Mouse (Mus musculus) frontal cortex, postnatal 10 days (tissue): ENCODE data around the gene Ispd.

Experiments
- DNase-seq, 2 experiments: peaks; one replicate each; pipeline ENCODE4 v3.0.0; 2022; ENCODE audit warnings: low spot score in 2 of 2, mixed read lengths in 1 of 2

Gene Ispd

DNA sequence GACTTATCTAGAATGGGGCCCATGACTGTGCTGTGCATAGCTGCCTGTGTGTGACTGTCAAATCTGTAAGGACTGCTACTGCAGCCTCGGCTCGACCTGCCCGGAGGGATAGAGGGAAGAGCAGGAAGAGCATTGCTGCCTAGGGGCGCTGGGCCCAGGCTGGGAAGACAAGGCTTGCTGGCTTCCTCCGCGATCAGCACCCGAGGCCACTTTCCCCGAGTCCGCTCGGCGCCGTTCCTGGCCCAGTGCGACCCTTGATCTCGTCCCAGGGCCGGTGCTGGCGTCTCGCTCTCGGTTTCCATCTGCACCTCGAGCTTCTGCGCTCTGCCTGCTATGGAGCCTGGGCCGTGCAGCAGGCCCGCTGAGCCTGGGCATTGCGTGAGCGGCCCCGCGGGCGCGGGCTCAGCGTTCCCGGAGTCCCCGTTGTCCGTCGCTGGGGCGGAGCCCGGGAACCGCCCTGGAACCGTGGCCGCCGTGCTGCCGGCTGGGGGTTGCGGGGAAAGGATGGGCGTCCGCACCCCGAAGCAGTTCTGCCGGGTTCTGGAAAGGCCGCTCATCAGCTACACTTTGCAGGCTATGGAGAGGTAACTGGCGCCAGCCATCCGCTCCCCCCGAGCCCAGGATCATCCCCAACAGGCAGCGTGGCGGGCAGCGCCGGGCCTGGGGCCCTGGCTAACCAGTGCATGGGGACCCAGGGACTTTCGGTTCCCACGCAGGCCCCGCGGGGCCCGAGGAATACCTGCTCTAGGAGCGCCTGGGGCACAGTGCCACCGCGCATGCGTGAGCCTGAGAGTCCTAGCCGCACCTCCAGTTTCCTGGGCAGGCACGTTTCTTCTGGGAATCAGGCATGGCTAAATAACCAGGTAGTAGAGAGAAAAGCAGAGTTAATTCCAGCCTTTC, at the start of gene Ispd, which contains the start of gene D630036H23Rik:
TSS of gene Ispd (plus strand) at position 10 of the 900 bp plus-strand sequence.
TSS of gene D630036H23Rik (minus strand) at position 741 of the 900 bp plus-strand sequence.
- DNase-seq: peak; percentile 70 to 82

DNA sequence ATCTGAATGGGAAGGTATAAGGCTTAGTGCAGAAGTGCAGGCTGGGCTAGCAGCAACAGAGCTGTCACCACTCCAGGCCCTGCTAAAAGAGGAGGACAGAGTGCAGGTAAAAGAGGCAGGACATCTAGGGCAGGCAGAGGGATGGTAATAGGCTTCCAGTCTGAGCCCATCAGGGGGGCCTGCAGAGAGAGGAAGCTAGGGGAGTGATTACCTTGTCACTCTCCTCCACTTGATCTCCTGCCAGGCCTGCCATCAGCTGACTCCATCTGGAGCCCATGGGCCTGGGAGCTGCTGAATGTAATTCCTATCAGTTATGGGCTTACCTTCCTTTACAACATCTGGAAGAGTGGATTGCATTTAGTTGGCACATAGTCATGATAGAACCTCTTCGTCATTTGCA, 48.6 kb upstream of the Ispd start:
- DNase-seq: no peak

DNA sequence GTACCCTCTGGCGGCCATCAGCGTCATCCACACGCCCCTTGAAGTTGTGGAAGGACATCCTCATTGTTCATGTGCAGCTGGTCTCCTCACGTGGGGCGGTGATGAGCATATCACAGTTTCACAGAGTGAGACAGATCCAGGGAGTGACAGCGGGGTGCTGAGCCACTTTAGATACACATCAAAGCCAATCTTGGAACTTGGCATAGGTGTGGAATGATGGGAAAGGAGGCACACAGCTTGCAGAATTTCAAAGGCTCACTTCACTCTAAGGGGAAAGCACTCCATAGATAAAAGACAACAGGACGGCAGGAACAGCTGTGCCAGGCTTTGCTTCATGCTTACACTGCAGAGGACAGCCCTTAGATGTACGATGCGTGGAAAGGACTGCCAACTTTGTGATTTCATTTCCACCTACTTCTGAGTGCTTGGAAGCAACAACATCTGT, 47.4 kb upstream of the Ispd start:
- peak in 1 of 2 experiments; percentile 16 for DNase-seq

DNA sequence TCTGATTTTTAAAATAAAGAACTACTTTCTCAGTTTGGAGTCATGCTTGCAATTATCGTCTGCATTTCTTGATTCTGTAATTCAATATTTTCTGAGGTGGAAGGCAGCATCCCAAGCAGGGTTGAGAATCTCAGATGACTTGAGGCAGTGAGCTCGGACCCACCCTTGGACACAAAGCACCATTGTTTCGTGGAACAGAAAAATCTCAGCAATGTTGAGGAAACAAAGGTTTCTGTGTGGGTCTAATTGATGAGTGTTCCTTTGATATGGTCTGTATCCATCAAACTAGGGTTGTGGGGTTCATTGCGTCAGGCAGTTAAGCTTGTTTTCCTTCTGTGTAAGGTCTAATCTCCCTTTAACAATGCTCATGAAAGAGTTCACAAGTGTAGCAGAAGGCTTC, 37.1 kb upstream of the Ispd start:
- DNase-seq: no peak

DNA sequence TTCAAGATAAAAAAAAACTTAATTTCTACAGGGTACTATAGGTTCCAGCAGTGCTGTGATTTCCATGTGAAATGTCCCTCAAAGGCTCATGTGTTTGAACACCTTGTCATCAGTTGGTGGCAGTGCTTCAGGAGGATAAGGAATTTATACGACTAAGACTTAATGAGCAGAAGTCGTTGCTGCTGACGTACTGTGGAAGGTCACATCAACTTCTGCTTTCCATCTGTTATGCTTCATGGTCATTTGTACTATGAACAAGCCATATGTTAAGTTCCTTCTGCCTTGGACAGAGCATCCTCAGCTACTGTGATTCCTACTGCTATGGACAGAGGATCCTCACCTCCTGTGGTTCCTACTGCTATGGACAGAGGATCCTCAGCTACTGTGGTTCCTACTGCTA, 21.2 kb upstream of the Ispd start:
- DNase-seq: no peak

DNA sequence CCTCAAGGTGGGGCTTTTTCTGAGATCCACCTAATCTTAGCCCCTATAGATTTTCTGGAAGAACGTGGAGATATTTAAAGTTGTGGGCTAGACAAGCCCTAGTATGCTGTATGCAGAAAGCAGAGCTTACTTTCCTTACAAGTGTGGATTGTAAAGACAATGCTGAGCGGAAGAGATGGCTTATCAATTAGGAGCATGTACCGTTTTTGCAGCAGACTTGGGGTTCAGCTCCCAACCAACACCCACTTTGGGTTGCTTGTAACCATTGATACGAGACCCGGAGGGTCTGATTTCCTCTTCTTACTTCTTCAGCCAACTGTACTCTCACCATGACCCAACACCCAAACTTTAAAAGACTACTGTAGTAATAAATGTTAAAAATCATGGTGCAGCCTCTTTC, 20.6 kb upstream of the Ispd start:
- DNase-seq: no peak

DNA sequence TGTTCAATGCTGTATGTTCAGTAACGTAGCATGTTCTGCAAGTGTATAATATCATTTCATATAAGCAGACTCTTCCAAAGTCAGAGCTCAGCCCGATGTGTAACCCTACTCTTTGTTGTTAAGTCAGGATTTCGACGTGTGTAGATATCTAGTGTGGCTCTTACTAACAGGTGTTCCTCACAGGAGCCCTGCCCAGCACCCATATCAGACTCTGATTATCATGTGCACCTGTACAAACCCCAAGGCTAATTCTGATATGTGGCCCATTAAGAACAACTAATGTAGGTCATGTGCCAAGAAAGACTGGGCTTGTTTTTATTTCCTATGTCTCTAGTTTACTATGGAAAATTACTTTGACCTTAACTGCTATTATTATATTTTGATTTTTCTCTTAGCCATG, 17.2 kb upstream of the Ispd start:
- no peak for DNase-seq

DNA sequence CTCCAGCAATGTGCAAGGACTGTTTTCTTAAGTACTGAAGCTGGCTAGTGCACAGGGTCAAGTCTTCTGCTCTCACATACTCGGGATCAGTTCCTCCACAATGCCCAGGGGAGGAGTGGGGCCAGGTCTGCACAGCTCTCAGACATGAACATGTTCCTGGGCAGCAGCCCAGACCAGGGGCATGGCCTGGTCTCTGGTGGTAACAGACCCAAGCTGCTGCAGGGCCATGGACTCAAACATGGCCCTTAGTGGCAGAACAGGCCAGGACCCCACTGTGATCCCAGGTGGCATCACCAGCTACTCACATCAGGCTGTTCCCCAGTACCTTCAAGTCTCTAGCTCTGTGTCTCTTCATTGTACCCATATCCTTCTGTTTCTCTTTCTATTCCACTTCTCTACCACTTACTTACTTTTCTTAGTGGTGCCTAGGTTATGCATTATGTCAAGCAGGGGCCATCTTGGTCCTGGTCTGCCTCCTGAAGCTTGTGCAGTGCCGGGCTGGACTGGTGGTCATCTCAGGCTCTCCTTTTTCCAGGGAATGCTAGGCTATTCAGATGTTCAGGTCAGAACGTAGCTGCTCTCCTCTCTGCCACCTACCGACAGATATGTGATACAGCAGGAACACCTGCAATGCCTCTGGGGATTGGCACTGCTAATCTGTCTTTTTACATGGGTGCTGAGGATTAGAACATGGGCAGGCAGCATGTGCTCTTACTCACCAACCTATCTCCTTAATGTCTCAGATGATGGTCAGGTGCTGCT, 7.8 kb upstream of the Ispd start:
- DNase-seq: no peak

DNA sequence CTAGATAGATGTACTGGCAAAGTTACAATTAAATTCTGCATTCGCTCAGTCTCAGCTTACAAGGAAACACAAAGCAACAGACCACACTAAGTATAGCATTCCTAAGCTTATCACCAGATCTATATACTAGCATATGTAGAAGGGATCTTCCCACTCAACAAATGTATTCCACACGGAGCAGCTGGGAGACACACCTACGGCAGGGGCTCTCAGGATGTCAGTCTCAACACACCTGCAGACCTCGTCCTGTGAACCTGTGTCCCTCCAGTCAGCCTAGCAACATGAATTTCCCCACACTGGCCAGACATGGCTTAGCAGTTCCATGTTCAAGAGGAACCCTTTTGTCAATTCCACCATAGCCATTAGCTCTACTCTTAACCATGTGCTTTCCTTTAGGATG, 4.9 kb upstream of the Ispd start:
- DNase-seq: peak in 1 of 2 experiments; percentile 10

DNA sequence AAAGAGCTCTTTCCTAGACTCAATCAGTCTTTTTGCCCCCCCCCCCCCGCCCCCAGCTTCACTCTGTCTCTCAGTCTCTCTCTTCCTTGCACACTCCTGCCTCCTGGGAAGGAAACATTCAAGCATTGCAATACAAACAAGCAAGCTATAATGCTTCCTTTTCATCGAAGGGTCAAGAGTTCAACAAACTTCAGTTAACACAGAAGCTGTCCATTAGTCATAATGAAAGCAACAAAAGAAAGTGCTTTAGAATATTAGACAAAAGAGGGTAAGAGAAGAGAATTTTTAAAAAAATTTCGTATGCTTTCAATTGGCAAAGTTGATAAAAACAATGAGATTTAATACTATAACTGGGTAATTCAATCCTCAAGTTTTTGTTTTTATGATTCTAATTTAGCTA, 996 bp upstream of the Ispd start:
- no peak for DNase-seq

DNA sequence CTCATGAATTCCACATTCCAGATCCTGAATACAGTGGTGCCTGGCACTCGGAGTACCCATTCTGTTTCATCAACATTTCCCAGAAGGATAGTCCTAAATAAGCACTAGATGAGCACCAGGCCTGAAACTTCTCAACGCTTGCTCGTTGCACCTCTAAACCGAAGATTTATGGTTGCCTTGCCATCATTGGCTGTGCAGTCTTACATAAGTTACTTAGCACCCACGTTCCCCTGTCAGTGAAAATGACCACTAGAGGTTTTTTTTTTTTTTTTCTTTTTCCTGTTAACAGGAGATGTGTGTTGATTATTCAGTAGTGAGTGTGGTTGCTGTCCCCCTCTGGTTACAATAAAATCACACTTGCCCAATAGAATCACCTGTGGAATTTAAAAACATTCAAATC, 444 bp upstream of the Ispd start:
- DNase-seq: no peak

DNA sequence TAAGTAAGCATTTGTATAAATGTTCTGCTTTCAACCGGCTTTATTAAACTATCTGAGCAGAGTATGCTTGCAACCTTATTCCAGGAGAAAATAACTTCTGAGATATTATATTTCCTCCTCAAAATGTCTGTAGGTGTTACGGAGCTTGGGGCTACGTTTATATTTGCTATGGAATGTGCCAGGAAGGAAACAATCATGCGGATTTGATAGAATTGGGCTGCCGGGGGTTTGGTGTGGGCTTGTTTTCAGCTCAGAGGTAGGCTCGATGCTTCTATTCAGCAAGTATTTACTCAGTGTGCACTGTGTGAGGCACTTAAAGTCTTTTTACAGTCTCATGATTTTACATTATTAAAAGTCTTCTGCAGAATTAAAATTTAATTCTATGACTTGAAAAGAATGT, 4.1 kb downstream of the Ispd start:
- DNase-seq: no peak

DNA sequence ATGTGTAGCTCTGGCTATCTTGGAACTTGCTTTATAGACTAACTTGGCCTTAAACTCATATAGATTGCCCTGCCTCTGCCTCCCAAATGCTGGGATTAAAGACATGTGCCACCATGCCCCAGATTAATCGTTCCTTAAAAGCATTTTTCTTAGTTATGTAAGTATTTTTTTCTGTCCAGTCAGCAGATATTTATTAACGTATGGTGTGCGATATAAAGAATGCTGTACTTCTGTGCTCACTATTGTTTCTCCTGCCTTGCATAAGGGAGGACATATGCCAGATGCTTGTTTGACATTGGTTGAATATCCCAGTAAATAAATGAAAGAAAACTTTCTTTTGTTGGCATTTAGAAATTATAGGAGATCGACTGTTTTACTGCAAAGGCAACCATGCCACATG, 5.7 kb downstream of the Ispd start:
- no peak for DNase-seq

DNA sequence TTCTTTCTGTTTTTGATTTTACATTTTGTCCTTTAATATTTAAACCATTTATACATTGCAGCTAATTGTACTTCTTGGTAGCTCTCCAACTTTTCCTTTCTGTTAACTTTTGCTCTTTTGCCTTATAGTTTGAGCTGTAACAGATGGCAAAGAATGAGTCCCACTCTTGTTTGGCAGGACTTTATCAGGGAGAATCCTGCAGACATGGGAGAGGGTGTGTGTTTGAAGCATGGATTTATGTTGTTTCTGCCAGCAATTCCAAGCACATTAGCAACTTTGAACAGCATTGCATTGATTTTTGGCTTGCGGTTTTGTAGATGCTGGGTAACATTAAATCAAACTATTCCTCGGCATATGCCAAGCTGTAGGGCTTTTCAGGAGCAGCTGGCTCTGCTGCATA, 13.9 kb downstream of the Ispd start:
- DNase-seq: no peak

DNA sequence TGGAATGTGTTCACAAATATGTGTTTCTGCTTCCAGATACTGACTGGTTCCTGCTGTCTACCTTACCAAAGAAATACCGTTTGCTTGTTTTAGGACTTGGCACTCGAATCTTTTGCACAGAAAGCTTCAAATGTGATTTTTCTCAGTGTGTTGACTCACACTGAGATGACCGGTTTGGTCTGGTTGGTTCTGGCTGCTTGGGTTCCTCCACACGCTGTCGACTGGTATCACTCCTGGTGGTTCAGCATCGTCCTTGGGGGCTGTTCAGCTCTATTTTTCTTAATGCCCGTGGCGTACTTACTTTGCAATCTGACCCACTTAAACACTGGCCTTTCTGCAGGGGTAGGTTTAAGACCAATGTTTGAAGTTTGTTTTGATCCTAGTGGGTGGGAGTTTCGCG, 42.4 kb downstream of the Ispd start:
- DNase-seq: no peak

DNA sequence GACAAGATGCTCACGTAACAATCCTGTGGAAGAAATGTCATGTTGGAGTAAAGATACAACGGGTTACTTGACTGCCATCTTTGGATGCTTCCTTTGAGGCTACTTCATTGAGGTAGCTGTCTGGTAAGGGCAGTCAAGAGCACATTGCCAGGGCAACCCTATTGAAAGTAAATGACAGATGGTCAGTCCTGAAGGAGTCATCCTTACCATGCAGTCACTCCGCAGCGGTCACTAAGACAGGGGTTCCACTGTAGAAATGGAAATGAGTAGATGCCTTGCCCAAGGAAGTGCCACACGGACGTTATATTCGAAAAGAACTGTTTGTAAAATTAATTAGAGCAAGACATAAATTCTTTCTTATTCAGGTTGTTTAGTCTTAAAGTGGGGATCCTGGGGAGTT, 44.0 kb downstream of the Ispd start:
- no peak for DNase-seq

DNA sequence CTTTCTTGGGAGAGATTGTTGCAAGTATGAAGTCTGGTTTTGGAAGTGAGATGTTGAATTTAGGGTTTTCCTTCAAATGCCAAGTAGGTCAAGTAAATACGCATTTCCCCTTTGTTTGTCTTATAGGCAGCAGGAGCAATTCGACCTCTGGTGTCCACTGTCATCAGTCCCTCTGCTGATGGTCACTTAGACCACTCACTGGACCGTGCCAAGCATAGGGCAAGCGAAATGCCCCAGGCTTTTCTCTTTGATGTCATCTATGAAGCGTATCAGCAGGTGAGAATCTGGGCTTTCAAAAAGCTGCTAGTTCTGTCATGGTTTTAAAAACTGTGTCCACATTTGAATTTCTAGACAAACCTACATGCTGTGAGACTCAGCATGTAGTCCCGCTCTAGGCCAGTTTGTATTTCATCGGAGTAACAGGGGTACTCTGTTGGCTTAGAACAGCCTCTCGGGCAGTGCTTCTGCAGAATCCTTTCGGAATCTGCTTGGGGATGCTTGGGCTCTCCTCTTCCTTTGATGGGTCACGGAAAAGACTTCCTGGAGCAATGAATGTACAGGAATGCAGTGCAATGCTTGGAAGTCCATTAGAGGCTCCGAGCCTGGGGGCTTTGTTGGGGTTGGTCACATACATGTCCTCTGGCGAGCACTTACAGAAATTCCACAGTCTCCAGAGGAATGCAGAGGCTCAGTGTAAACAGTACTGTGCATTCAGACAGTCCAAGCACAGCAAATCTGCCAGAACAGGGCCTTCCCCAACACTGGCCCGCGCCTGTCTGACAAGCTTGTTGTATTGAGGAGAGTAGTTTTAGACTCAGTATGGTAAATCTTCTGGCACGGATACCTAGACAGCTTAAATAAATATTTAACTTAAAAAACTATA, 45.2 kb downstream of the Ispd start:
- DNase-seq: no peak

DNA sequence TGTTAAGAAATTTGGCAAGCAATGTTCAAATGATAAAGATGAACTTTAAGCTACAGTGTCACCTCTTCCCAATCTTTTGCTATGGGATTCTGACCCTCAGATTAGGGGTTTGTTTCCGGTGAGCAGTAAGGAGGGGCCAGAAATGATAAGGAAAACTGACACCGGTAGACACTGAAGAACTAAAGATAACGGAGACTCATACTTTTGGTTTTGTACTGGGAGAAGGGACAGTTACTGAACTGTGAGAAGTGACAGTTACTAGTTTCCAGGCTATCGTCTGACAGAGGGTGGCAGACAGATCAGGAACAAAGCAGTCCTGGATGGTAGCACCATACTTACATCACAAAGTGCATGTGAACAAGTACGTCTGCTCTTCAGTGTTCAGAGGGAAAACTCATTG, 55.7 kb downstream of the Ispd start:
- DNase-seq: no peak

DNA sequence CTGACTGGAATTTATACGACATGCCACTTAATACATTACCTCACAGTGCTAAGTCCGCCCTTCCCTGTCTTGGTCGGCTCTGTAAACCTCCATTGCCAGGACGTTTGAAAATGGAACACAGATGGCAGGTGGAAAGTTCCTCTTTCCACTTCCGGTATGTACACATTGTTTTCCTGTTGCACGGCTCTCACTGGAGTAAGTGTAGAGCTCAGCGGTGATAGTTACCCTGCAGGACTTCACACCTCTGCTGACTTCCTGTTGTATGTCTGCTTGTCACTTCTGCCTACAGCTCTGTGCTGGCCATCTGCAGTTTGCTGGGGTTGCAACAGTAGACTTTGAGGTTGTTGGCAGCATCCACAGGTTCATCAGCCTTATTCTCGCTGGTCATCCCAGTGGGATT, 58.1 kb downstream of the Ispd start:
- DNase-seq: no peak

DNA sequence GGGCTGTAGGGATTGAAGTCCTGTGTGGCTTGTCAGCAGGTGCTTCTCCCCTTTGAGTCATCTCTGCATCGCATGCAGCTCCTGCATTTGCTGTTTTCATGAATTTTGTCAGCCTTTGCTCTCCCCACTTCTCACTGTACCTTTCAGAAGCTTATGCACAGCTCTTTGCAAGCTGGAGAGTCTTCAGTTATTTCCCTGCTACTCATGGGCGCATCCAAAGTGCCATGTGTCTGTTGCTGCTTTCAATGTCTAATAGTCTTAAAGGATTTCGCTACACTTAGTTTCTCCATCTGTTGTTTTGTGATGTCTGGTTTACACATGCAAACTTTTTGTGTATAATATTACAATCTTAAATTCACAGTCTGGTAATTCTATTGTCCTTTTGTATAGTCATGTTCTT, 74.8 kb downstream of the Ispd start:
- no peak for DNase-seq

DNA sequence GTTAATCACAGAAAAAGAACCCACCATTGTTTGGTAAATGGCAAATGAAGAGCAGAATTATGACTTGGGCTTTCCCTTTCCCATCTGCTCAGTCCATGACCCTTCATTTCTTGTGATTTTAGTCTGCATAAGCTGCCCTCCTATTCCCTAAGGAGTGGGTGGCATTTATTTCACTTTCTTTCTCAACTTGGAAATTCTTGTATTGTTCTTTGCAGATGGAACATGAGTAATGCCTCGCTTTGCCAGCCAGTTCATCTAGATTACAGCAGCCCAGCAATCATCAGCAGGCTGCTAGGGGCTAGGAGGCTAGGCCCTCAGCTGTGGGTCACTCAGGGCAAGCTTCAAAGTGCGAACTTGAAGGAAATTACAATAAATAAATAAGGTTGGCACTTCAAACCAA, 76.5 kb downstream of the Ispd start:
- no peak for DNase-seq
